Mouse (Mus musculus) embryo, embryonic 11.5 days (tissue): ENCODE data around the gene Eif3g.

Experiments used
- DNase-seq: peaks from one replicate; pipeline ENCODE4 v3.0.0-alpha.2; 2012; ENCODE audit warnings: low read depth, low spot score

The Eif3g gene

DNA sequence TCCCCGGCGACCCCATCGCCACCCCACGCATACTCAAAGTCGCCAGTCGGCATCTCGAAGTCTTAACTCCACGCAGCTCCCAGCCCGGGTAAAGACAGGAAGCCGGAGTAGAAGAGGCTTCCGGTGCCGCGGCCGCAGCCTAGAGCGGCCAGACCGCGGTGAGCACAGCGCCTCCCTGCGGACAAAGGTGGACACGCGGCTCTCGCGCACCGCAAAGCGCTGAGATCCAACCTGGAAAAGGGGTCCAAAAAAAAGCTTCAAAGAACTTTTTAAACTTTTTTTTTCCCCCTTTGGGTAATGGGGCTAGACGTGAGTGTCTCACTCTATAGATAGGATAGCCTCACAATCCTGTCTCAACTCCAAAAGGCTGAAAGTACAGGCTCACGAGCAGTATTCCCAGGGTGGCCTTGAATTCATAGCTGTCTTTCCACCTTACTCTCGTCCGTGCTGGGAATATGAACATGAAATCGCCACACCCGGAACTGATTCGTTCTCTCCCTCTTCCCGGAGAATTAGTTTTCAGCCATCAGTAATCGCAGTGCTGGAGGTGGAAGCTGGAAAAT is at the start of gene Eif3g:
Gene Eif3g, minus strand, starts transcription at position 113 of the 563 bp plus-strand sequence.
- DNase-seq: peak; percentile 67

DNA sequence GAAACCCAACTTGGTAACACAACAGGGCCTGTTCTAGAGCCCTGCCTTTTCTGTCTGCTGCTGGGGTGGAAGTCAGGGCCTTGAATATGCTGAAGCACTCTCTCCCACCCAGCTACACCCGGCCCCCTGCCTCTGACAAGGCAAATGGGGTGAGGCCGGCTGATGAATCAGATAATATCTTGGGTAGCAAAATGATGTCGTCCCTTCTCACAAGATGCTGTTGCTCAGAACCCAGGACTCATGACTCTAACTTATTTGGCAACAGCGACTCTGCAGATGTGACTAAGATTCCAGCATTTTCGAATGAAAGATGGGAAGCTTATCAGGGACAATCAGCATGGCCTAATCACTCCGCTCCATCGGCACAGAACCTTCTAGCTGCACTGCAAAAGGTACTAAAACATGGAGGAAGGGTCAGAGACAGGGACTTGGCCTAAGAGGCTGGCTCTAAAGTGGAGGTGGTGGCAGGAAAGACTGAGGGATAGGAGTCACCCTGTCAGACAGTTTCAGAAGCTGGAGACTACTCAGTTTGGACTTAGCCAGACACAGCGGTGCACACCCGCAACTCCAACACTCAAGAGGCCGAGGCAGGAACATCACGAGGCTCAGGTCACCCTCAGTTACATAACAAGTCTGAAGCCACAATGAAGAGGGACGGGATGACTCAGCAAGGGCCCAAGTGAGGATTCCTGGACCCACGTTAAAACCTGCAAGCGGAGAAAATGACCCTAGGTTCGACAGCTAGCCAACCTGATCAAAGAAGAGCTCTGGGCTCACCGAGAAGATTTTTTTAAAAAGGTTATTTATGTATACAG is 47.9 kb upstream of the Eif3g start:
- DNase-seq: no peak

DNA sequence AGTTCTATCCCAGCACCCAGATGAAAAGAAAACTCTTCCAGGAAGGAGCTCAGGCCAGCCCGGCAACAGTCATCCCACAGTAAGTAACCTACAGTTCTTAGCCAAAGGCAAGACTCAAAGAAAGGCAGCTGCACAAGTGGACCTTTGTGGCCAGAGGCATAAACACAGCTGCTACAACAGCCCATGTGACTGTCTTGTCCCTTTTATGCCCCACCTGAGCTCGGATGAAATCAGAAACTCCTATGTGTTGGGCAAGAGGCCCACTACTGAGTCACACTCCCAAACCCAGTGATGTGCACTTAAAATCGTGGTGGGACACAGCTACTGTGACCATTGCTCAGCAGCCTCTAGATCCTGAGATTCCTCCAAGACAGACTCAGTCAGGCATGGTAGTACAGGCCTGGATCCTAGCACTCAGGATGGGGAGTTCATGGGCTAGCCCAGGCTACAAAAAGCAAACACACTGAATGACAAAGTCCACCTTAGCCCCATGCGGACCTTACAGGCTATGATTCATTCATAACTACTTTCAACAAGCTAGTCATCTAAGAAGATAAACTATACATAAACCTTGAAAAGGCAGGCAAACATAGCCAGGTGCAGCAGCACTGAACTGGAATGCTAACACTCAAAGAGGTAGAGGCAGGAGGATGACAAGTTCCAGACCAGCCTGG is 46.4 kb upstream of the Eif3g start:
- no peak for DNase-seq

DNA sequence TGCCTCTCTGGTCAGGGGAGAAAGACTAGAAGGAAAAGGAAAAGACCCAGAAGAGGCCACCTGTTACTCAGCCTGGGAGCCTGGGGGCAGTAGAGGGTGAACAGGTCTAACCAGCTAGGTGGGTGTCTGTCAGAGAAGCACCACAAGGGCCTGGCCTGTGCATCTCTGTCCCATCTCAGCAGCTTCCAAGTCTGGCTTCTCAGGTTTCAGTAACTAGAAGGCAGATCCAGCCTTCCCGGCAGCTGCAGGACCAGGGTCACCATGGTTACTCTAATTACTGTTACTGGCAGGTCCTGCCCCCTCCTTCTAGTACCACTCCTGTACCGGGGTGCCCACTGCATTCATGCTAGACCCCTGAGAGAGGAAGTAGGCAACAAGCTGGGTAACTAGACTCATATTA is 45.5 kb upstream of the Eif3g start:
- peak; percentile 14 for DNase-seq

DNA sequence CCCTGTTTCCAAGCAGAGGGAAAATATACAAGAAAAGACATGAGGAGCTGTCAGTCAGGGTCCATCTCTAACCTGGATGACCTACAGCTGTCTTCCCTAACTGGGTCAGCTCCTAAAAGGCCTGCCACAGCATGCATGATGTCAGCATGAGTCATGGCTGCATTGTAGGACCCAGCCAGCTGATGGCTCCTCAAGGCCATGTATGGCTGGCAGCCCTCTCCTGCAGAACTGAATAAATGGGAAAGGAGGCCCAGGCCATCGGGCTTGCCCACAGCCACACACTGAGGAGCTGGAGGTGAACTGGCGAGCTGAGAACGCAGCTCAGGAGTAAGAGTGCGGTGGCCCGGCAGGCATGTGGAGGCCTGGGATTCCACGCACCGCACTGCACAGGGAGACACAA is 45.0 kb upstream of the Eif3g start:
- no peak for DNase-seq

DNA sequence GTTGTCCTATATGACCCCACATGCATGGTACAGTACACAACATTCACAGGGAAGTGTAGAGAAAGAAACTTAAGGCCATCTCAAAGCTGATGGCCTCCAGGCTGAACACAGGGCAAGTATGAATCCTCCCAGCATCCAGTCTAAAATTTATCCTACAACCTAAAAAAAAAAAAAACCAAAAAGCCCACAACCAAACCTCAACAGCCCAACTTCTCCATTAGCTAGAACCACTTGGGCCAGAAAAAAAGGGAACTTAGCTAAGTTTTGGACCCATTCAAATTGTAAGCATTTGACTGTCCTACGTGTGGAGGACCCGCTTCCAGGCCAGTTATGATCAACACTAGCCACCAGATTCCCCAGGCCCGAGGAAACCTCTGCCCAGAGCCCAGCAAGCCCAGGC is 24.8 kb upstream of the Eif3g start:
- DNase-seq: no peak

DNA sequence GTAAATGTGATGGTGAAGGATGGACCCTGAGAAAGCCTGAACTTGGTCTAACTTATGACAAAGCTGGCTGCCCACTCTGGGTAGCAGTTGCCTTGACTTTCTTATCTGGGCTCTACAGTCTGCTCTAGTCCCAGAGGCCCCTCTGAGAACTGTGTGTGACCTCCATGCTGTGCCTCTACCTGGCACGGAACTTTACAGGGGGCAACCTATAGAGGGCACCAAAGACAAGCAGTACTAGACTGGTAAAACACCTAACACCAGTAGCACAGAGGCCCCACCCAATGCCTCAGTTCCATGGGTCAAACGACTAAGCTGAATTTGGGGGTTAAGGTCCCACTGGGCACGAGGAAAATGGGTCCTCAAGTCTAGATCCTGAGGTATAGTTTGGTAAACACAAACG is 17.7 kb upstream of the Eif3g start:
- DNase-seq: no peak

DNA sequence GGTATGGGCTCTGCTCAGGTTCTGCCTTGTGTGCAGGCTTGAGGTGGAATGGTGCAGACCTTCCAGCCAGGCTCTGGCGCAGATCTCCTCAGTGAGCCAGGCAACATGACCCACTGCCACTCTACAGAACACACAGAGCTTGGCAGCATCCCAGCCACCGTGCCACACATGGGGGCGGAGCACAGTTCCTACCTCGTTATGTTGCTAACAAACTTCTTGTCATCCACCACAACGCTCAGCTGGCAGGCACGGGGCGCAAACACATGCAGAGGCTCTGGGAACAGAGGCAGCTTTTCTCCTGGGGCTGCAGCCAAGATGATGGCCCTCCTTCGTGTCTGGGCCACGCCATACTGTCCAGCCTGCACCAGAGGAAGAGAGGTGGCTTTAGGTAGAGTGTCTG is 11.5 kb upstream of the Eif3g start:
- DNase-seq: no peak

DNA sequence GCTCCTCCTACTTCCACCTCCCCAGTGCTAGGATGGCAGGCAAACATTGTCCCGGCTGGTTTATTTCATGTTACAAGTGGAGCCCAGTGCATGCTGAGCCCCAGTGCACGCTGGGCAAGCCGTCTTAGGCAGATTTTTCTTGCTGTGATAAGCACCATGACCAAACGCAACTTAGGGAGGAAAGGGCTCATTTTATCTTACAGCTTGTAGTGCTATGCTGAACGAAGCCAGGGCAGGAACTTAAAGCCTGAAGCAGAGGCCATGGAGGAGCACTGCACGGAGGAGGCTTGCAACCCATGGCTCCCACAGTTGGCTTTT is 3.7 kb upstream of the Eif3g start:
- DNase-seq: no peak

DNA sequence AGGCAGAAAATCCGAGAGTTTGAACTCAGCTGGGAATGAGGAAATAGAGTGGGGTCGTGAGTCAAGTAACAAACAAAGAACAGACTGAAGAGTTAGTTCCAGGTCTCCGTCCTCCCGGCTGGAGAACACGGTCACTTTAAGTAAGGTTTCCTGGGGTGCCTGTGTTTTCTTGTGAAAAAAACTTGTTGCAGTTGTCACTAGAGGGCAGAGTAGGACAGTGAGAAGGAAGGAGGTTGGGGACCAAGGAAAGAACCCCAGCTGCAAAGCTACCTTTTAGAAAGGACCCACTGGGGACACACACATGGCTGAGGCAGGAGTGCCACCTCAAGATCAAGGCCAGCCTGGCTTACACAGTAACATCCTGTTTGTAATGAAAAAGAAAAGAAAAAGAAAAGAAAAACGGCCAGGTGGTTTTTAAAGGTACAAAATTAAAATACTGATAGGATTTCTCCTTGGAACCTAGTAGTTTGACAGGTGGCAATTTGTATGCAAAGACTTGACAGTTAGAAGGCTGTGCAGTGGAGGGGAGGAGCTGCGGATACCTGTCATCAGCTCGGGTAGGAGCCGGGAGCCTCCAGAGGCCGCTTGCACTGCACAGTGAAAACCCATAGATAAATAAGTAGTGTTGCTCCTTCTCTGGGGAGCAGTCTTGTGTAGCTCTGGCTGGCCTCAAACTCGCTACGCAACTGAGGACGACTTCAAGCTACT is 3.2 kb upstream of the Eif3g start:
- DNase-seq: no peak

DNA sequence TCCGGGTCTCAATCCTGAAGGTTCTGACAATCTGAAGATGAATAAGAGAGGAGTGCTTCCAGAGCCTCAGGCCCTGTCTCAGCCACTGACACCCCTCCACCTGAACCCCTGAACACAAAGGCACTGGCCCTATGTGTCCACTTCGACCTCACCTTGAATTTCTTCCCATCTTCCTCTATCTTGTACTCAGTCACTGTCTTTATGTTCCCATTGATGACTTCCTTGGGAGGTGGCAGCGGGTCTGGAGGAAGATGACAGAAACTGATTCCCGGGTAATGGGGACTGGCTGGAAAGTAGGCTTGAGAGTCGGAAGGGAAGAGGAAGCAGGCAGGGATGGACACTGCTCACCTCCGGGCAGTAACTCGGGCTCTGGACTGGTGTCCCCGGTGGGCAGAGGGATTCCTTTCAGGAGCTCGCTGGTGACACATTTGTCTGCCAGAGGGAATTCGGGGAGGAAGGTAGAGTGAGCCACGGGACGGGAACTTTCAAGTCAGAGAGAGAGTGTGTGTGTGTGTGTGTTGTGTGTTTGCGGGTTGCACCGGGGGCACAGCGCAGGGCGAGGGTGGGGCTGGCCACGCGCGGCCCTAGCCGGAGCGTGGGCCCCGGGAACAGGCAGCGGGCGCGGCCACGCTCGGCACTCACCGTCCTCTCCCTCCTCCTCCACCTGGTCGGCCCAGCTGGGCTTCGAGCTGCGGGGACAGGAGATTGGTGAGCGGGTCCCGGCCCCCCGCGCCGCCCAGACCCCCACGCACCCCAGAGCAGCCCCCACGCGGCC is 500 bp downstream of the Eif3g start:
- no peak for DNase-seq

DNA sequence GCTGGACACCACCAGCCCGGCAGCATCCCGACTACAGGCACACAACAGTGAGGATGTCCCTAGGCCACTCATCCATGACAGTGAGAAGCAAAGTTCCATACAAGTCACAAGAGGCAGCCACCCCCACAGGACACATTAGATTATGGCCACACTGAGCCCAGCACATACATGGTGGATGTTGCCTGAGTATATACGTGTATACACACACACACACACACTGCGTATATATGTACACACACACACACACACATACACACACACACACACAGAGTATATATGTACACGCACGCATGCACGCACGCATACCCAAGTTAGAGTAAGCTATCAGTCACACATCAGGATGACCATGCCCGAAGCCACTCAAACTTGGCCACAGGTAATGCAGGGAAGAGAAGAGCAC is 3.0 kb downstream of the Eif3g start:
- no peak for DNase-seq

DNA sequence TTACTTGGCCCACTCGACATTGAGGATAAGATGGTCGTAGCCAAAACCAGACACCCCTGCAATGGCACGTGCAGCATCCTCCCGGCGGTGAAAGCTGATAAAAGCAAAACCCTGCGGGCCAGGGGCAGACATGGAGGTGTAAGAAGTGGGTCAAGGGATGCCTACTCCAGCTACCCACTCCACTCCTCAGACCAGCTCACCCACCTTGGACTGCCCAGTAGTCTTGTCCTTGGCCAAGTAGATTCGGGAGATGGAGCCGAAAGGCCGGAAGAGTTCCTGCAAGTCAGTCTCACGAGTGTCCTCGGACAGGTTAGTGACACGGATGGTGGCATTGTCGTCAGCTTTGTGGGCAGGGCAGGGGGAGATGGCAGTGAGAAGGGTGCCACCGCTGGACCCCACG is 3.8 kb downstream of the Eif3g start:
- DNase-seq: no peak

DNA sequence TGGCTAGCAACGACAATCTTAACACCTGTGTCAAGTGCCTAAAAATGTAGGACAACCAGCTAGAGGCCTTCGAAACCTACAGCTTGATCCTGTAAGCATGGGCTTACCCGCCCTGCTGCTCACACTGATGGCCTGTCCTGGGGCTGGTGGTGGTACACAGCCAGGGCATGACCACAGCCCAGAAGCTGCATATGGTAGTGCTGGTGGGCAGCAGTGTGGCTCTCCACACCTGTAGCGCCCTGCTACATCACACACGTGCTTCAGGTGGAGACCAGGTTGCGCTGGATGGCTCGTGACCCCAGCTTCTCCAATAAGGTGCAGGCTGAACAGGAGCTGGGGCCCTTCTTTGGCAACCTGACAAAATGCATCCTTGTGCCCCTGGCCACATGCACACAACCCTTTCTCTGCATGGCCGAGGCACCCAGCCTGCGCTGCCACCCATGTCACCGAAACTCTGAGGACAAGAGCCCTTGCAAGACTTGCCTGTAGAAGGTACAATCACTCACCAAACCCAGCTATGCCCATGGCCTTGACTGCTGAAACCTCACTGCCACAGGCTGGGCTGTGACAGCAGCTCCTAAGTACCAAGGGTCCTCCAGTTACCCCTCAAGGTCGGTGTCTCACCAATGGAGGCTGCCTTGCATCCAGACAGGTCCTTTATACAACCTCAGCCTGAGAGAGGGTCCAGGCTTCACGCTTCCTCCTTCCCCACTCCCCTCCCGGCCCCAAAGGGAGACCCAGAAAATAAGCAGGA is 4.7 kb downstream of the Eif3g start:
- DNase-seq: no peak

DNA sequence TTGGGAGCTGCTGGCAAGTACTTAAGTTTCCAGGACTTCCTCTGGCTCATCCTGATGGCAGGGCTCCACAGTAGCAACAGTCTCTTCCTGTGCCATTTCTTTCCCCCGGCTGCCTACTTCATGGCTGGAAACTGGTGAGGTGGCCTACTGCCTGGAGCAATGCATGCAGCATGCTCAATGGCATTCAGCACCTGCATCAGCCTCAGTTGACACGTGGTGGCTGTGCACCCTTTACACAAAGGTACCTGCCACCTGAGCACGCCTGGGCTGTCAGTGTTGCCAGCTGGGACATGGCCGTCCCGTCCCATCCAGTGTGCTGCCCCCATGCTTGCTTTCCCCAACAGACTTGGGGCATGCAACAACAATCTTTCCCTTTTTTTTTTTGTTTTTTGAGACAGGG is 5.4 kb downstream of the Eif3g start:
- no peak for DNase-seq

DNA sequence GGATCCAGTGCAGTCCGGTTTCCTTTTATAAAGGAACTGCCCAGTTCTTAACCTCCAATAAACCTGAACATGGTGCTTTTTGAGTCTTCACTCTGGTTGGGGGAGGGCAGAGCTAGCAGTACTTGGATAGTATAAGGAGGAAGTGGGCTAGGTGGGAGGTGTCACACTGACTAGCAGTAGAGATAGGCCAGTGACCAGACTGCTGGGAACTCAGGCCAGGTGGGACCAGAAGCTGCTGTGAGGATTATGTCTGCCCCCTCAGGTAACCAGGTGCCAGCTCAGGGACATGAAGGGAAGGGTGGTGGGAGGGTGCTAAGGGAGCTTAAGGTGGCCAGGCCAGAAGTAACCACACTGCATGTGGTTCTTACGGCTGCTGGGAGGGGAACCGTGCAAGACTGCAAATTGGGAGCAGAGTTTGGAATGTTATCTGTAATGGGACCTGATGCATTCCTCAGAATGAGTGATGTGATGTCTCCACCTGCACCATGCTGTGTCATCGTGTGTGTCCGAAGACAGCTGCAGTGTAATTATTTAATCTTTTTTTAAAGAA is 6.2 kb downstream of the Eif3g start:
- DNase-seq: no peak

DNA sequence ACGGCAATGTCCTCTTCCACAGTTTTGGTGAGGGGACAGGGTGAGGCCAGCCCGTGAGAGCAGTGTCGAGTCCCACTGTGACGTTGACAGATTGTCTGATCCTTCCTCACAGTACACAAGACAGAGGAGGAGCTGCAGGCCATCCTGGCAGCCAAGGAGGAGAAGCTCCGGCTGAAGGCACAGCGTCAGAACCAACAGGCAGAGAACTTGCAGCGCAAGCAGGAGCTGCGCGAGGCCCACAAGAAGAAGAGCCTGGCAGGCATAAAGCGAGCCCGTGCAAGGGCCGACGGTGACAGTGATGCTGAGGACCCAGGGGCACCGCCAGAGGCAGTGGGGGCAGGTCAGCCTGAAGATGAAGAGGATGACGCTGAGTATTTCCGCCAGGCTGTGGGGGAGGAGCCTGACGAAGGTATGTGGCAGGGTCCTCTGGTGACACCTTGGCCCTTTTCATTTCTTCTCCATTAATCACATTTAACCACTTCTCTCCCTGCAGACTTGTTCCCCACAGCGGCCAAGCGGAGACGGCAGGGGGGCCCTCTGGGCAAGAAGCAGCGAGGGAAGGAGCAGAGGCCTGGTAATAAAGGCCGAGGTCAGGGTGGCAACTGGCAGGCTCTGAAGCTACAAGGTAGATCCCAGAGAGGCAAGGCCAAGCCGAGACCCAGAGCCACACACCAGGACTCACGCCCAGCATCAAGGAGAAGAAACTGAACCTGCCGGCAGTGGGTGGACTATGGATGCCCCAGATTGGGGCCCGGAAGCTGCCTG is 6.9 kb downstream of the Eif3g start:
- DNase-seq: no peak

DNA sequence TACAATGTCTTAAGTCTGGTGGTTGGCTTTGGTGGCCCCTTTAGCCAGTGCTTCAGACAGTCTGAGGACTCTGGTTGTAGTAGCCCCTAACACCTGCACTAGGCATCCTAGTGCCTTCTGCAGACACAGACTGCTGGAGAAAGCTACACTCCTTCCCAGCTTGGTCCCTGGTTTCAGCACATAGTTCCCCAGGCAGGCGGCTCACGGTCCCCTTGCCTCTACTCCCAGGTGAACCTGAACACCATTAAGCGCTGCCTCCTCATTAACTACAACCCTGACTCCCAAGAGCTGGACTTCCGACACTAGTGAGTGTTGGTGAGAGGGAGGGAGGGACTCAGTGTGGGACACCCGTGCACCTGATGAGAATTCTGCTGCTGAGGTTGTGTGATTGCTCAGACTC is 8.0 kb downstream of the Eif3g start:
- DNase-seq: no peak

DNA sequence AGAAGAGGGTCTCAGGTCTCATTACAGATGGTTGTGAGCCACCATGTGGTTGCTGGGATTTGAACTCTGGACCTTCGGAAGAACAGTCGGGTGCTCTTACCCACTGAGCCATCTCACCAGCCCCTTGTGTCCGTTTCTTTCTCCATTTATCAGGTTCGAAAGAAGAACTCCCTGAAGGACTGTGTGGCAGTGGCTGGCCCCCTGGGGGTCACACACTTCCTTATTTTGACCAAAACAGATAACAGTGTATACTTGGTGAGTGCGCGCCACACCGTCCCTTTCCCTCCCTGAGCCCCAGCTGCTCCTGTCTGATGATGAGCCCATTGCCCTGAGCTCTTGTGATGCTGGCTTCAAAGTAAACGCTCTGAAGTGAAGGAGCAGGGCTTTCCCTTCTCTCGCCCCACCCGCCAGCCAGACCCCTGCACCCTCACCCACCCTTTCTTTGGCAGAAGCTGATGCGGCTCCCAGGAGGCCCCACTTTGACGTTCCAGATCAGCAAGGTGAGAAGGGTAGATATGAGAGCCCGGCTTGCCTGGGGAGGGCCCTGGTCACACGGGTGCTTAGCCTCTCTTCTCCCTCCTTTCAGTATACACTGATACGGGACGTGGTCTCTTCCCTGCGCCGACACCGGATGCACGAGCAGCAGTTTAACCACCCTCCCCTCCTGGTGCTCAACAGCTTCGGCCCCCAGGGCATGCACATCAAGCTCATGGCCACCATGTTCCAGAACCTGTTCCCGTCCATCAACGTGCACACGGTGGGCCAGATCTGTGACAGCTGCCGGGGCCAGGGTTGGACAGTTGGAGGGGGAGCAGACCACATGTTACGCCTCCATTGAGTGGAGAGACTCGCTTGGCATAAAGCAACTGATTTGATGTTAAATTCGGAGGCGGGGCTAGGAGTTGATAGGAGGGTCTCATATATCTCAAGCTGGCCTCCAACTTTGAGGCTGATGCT is 9.0 kb downstream of the Eif3g start:
- DNase-seq: no peak
